Mouse (Mus musculus) stomach, postnatal 0 days (tissue): ENCODE data around the gene Foxred2.

ENCODE experiments used
- CTCF ChIP-seq: IDR thresholded peaks from 2 replicates; pipeline ENCODE4 v1.5.1; 2016; ENCODE audit warnings: antibody characterized with exemption, low read depth, mild to moderate bottlenecking, moderate library complexity
- EP300 ChIP-seq: optimal IDR thresholded peaks from 2 replicates; pipeline ENCODE3; 2016; ENCODE audit warnings: antibody characterized with exemption

DNA sequence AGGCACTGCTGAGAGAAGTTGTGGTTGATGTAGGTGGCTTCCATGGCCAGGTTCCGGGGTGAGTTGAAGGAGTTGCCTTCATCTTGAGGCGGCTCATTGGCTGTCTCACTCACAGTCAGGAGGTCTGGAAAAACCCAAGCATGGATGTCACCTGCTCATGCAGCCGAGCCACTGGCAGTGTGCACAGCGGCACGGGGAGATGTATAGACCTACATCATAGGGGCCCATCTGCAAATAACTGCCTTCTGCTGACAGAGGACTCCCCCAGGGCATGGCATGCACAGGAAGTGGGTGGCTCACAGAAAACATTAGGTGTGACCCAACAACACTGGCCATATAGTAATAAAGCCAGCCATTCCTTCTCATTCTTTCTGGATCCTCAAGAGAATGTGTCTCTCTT, 5.9 kb upstream of the Foxred2 start:
- TF ChIP-seq EP300 = no peak
- TF ChIP-seq CTCF = no peak
